Mouse (Mus musculus): ENCODE results near the gene Lcp2.
"Not testable (repeated sequence)": the region's sequence is repeated elsewhere in the genome, so short reads cannot be mapped to it uniquely, and the experiment has no call there.

The Lcp2 gene

DNA sequence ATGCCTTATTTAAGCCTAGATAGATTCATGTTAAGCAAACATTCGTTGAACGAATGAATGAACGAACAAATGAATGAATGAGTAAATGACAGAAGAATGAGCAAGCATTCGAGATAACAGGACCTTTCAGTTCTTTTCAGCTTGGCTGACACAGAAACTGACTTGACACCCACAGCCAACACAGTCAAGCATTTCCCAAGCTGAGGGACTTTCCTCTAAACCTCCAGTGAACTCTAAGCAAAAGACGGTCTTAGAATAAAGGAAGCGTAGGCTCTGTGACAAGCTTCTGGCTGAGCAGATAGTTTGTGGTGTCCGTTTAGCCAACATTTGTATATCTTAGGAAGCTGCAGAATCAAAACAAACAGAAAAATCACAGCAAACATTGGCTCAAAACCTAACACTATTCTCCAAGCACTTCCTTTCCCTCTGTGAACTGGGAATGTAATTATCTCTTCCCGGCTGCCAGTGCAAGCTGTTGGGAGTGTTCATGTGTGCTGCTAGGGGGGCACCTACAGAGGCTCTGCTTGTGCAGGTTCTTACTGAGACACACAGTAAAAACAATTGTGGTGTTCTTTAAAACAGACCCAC, 39.5 kb downstream of the Lcp2 start:
- no peak for DNase-seq (ENCODE audit: low read depth, low spot score)

DNA sequence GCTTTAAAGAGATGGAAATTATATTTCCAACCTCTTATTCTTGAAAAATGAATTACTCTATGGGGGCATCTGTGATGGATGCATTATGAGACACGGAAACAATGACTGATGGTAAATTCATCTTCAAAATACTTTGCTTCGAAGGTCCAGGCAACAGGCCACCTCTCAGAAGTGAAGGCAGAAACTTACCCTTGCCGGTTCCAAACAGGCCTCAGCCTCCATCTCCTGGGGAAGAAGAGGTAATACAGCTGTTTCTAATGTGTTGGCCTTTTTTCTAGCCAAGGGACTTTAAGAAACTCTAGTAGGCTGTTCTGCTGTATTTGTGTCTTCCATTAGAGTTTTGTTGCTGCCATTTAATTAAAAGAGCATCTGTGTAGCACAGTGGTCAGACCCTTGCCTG, 40.3 kb downstream of the Lcp2 start:
- no peak for DNase-seq (ENCODE audit: low read depth, low spot score)

DNA sequence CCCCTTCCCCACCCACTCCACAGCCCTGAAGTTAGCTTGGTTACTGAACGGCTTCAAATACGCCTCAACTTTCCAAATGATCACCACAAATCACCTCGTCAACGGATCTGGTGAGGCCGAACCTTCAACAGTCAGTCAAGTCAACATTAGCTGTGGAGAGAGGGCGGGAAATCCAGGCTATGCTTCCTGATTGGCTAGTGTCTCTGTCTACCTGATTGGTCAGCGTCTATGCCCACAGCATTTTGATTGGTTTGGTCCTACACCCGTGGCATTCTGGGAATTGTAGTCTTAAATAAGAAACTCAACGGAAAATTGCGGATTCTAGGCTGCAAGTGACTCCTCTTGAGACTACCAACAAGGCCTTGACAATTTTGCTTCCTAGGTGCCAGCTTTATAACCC, 51.7 kb downstream of the Lcp2 start, which contains the start of gene 4930469K13Rik:
TSS of gene 4930469K13Rik (minus strand) at position 133 of the 400 bp plus-strand sequence.
- DNase-seq (ENCODE audit: low read depth, low spot score), result peak; percentile 16

DNA sequence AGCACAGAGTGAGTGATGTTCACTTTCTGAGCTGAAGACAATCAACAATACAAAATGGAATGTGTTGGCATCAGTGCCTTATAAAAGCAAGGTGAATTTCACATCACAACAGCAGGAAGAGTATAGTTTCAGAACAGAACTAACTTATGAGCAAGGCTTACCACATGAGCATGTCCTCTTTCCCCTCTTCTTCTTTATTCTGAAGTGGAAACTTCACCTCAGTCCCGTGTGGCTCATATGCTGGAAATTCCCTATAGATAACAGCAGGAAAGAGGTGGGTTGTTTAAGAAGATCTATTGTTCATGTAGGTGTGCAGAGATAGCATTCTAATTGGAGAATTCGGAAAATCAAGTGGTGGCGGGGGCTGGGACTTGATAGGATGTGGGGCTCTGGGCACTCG, 55.1 kb downstream of the Lcp2 start:
- no peak for DNase-seq (ENCODE audit: low read depth, low spot score)

DNA sequence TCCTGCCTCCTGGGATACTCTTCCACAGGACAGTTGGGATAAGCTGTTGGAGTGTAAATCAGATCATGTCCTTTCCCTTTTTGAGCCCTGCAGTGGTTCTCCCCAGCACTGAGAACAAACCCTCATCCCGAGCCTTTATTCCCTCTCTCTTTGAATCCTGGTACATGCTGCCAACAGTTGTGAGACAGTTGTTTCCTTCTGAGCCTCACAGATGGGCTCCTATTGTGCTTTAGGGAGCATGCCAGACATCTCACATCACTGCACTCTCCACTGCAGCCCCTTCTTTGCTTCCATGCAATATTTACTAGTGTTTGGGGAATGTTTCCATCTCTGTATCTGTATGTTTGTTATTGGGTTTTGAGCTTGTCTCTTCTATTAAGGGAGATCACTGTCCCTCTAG, 58.2 kb downstream of the Lcp2 start:
- no peak for DNase-seq (ENCODE audit: low read depth, low spot score)

DNA sequence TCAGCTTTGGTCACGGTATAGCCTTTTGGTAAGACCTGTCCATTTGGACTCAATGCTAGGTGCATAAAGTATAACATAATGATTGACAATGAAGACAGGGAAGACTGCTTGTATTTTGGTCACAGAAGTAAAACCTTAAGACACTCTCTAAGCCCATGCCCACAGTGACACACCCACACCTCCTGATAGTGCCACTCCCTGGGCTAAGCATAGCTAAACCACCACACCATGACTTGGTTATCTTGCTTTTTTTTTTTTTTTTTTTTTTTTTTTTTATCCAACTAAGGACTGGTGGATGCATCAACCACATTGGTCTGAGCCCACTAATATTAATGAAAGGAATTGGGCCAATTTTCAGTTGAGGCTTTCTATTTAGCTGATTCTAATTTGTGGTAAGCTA, 62.5 kb downstream of the Lcp2 start:
- no peak for DNase-seq (ENCODE audit: low read depth, low spot score)

DNA sequence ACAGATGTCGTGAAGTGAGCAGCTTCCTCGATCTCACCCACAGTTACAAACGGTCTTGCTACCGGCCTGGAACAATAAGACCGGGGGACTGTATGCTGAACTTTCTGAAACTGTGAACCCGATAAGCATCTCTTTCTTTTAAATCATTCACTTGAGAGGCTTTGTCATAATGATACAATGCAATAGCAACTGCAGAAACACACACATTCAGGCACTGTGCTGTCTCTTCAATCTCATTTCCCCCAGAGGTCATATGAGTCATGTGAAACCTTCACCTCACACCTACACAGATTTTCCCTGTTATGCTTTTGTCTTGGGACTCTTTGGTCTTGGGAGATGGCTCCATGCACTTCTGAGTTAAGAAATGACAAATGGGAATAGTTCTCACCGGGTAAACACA, 65.2 kb downstream of the Lcp2 start:
- no peak for DNase-seq (ENCODE audit: low read depth, low spot score)

DNA sequence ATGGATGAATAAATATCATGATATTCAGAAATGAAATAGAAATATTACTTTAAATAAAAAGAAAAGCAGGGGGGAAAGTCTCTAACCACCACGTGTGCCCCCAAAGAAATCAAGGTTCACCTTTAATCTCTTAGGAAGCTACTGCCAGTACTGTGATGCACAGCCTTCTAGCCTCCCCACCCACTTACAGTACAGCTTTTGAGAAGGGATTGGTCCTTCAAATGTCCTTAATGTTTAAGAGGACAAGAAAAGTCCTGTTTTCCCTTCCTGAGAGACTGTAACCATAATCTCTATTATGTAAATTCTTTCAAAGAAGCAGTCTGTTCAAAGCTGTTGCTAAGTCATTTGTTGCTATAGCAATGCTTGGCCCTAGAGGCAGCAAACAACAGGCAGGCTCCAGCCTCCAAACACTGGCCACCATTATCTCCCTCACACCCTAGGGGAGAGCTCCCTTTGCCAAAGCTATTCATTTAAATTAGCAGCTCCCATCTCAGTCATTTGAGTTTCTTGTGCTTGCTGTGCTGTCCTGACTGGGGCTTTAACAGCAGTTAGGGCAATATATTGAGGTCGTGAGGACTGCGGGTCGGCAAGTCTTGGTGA, 66.2 kb downstream of the Lcp2 start:
- peak; percentile 47 for DNase-seq (ENCODE audit: low read depth, low spot score)

DNA sequence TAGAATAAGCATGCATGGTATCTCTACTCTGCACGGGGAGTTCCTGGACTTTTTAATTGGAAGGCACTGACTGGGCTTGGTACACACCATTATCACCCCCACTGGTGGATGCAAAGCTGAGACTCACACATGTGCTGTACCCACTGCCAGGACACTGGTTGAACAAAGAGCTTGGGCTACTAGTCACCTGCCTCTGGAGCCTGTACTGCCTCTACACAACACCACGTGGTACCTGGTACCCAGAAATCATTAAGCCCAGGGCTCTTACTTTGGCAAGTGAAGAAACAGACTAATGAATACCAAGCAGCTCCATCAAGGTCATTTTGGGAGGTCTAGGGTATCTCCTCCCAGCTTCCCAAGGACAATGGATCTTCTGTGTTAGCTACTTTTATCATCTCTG, 67.0 kb downstream of the Lcp2 start:
- no peak for DNase-seq (ENCODE audit: low read depth, low spot score)

DNA sequence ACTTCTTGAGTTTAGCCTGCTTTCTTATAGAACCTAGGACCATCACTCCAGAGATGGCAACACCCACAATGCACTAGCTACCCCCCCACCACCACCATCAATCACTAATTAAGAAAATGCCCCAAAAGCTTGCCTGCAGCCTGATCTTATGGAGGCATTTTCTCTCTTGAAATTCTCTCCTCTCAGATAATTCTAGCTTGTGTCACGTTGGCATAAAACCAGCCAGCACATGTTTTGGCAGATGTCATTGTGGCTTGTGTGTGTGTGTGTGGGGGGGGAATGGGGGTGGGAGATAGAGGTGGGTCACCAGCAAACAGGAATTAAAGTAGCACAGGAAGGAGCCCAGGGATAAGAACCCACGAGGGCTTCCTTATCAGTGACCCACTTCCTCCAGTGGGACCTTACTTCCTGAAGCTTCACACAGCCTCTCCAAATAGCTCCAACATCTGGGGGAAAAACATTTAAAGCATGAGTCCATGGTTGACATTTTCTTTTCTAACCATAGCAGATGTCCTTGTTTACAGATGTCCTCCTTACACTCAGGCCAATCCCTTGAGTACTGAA, 69.9 kb downstream of the Lcp2 start:
- no peak for DNase-seq (ENCODE audit: low read depth, low spot score)

DNA sequence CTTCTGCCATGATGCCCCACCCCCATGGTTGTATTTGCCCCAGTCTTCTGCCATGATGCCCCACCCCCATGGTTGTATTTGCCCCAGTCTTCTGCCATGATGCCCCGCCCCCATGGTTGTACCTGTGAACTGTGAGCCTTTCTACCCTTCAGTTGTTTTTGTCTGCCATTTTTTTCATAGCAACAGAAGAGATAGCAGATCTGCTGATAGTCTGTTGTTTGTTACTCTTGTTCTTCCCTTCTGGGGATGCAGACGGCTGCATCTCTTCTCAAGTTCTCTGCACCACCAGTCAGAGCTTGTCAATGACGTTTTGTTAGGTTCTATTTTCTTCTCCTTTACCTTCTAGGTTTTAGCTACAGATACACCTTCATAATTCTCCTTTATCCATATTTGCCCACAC, 70.9 kb downstream of the Lcp2 start:
- no peak for DNase-seq (ENCODE audit: low read depth, low spot score)

DNA sequence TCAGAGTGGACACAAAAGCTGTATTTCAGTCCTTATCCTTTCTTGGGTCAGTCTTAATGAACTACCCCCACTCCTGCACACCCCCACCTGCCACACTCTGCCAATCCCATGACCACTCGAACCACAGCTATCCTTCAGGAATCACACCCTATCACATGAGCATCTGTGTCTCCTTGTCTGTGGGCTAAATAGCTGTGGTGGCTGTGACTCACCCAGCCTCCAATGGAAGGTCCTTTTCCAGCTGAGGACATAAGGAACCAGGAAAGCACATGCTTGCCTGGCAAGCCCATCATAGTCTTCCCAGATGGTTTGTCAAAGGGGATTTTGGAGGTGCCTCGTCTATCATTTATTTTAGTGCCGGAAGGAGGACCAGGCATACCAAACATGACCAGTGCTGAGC, 71.6 kb downstream of the Lcp2 start:
- no peak for DNase-seq (ENCODE audit: low read depth, low spot score)

DNA sequence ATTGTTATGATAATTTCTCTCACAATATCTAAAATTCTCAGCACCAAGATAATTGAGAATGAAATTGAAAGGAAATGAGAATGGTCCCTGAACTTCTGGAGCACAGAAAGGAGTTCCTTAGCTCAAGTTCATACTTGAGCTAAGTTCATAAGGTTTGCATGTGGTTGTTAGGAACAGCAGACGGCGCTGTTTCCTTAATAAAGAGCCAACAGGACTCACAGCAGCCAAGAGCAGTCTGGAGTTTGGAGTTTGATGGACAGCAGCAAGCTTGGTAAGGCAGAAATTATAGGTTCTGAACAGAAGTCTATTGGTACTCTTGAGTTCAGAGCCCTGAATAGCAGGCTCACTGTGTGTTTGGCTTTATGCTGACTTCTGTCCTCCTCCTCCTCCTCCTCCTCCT, 76.4 kb downstream of the Lcp2 start:
- DNase-seq (ENCODE audit: low read depth, low spot score), result peak; percentile 28

DNA sequence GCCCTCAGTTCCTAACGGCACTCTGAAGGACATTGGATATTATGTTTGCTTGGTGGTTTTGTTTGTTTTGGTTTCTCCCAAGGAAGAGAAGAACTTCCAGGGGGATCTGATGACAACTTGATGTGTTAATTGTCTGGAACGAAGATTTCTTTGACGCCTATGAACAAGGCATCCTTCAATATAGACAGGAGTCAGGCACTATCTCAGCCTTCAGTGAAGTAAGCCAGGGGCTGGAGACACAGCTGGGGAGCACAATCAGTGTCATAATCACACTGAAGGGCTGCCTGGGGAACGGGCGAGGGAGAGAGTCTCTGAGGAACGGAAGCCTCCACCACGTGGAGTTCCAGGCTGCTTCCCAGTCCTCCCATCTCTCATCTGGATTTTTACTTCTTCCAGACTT, 78.1 kb downstream of the Lcp2 start:
- no peak for DNase-seq (ENCODE audit: low read depth, low spot score)

DNA sequence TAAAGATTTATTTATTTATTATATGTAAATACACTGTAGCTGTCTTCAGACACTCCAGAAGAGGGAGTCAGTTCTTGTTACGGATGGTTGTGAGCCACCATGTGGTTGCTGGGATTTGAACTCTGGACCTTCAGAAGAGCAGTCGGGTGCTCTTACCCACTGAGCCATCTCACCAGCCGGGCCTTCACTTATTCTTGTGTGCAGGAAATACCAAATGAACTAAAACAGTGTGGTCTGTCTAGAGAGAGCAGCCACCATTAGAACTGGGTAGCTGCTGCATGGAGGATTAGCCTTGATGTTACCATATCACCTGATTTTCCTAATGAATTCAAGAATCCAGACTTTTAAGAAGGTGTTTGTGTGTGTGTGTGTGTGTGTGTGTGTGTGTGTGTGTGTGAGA, 79.0 kb downstream of the Lcp2 start:
- DNase-seq (ENCODE audit: low read depth, low spot score), result not testable (repeated sequence)

DNA sequence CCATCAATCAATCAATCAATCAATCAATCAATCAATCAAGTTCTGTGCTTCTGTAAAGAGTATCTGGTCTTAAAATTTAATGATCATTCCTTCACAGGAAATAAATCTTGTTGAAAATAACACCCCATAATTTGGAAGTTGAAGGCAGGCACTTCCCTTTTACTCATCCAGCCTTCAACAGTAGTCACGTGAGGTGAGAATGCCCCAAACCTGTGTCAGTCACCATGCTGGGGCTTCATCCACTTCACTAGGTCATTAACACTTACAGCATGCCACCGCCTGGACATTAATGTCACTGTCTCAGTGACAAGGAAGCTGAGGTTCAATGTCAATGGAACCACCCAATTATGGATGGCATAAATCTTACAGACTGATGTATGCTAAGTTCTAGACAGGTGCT, 81.7 kb downstream of the Lcp2 start:
- no peak for DNase-seq (ENCODE audit: low read depth, low spot score)

DNA sequence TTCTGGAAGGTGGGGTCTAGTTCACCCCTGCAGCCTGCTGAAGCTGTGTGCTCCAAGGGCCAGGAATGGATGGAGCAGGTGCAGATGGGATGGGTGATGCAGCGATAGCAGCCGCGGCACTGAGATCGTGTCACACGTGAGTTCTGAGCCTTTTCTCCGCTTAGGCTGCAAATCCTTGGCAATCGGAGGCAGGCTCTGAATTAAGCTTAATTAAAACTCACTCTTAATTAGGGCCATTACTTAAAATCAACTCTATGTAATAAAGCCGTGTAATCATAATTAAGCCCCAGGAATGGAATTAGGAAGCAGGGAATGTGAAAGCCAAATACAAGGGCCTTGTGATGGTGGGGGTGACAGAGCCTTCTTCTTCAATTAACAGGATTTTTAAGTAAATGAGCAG, 92.6 kb downstream of the Lcp2 start:
- DNase-seq (ENCODE audit: low read depth, low spot score), result no peak
